Comparison of ENCODE assay signal across 8 mouse cellular contexts in genomic region chr11:95824877-95825243, GRCm38 (mm10). TPM values are rescaled to one million over a fixed set of nuclear protein-coding genes. Genes with fewer than 3 reads are reported as not detected.
DNase-seq lines count a peak whose midpoint lies in the region; ATAC-seq lines count a peak whose summit lies in the region.

No protein-coding gene starts in this region.

- peaks cover 9% of the 10 kb centered on the region; the same call in 1 of the 2 replicates for H3K4me1 ChIP-seq in forebrain, embryonic 11.5 days (replicated peaks; ENCODE audit: control insufficient read depth, insufficient read depth, low read length)
- peaks cover 21% of the 10 kb centered on the region for H3K4me1 ChIP-seq in heart, embryonic 16.5 days (ENCODE audit: control insufficient read depth, insufficient read depth, low read length)

- peak overlapping the region; percentile 67 for H3K4me3 ChIP-seq in forebrain, embryonic 11.5 days (ENCODE audit: low read depth, low read length)
- H3K4me3 ChIP-seq in heart, embryonic 16.5 days (ENCODE audit: low read length), result peak overlapping the region; percentile 63

- peaks cover 48% of the 10 kb centered on the region for H3K27me3 ChIP-seq in forebrain, embryonic 11.5 days (ENCODE audit: control insufficient read depth, insufficient read depth, low read length)
- H3K27me3 ChIP-seq in heart, embryonic 16.5 days (ENCODE audit: control insufficient read depth, insufficient read depth, low read length), result peaks cover 15% of the 10 kb centered on the region

- peak overlapping the region; percentile 67 for H3K9ac ChIP-seq in forebrain, embryonic 11.5 days (ENCODE audit: low read length)
- peak overlapping the region; percentile 73 for H3K9ac ChIP-seq in heart, embryonic 16.5 days (ENCODE audit: low read length)

- ATAC-seq in forebrain, embryonic 11.5 days (replicated peaks; ENCODE audit: low FRiP score), result peak; percentile 37; the same call in 1 of the 2 replicates
- ATAC-seq in heart, embryonic 16.5 days (replicated peaks; ENCODE audit: extremely low read depth, insufficient read depth, low FRiP score), result peak; percentile 60

- DNase-seq in CD4-positive helper T cell, adult 2 months (ENCODE audit: low read depth, low spot score), result peak; percentile 45
- DNase-seq in adrenal gland, postnatal 14 days, result peak; percentile 87
- DNase-seq in forebrain, embryonic 11.5 days (ENCODE audit: low spot score), result no peak
- DNase-seq in kidney, postnatal 4 days, result peak; percentile 49 to 58
- peak; percentile 78 for DNase-seq in lung, postnatal 10 days
- DNase-seq in right cerebral cortex, postnatal 4 days, result peak; percentile 60
- no peak for DNase-seq in c-Kit-positive CD71-positive TER-119-positive erythroid progenitor cells, embryonic 14.5 days (ENCODE audit: low spot score)

- H3K27ac ChIP-seq in forebrain, embryonic 11.5 days (ENCODE audit: low read depth, low read length), result no peak overlapping the region
- peak overlapping the region; percentile 74 for H3K27ac ChIP-seq in heart, embryonic 16.5 days (ENCODE audit: low read length)

- no peaks in the 10 kb centered on the region for H3K9me3 ChIP-seq in forebrain, embryonic 11.5 days (ENCODE audit: control insufficient read depth, low read length)
- H3K9me3 ChIP-seq in heart, embryonic 16.5 days (replicated peaks; ENCODE audit: control insufficient read depth, low read length), result no peaks in the 10 kb centered on the region

- peak overlapping the region; percentile 97 for H3K4me2 ChIP-seq in forebrain, embryonic 11.5 days (ENCODE audit: low read depth, low read length, severe bottlenecking)
- peak overlapping the region; percentile 79 for H3K4me2 ChIP-seq in heart, embryonic 16.5 days (ENCODE audit: low read depth, low read length)

- no peaks in the 10 kb centered on the region for H3K36me3 ChIP-seq in forebrain, embryonic 11.5 days (ENCODE audit: control insufficient read depth, insufficient read depth, low read length)
- H3K36me3 ChIP-seq in heart, embryonic 16.5 days (ENCODE audit: control insufficient read depth, insufficient read depth), result no peaks in the 10 kb centered on the region

- 2% methylated on average over 11 of the region's 11 CpGs for WGBS in forebrain, embryonic 11.5 days
- WGBS in heart, embryonic 16.5 days, result 0% methylated on average over 11 of the region's 11 CpGs

RNA-seq across cellular contexts. Expression of gene Phospho1, which starts 0.6 kb away (rescaled TPM):
- total RNA-seq in adrenal gland, postnatal 14 days (2021), result 269 and 312 TPM in 2 replicates
- polyA plus RNA-seq in forebrain, embryonic 11.5 days (2014; fragmentation: Nextera tagmentation; extraction: Ambion mirVana), result 0.51 TPM in 1 of 2 replicates, not detected in the other
- 3.2 and 3.3 TPM in 2 replicates for polyA plus RNA-seq in heart, embryonic 16.5 days (2015; fragmentation: Nextera tagmentation; extraction: Ambion mirVana)

RNA-seq across cellular contexts. Expression of gene Gngt2, which starts 12.2 kb away (rescaled TPM):
- total RNA-seq in adrenal gland, postnatal 14 days (2021), result 30.3 and 31.4 TPM in 2 replicates
- 3.5 and 5.1 TPM in 2 replicates for polyA plus RNA-seq in forebrain, embryonic 11.5 days (2014; fragmentation: Nextera tagmentation; extraction: Ambion mirVana)
- polyA plus RNA-seq in heart, embryonic 16.5 days (2015; fragmentation: Nextera tagmentation; extraction: Ambion mirVana), result 30.3 and 34.7 TPM in 2 replicates

RNA-seq across cellular contexts. Expression of gene Abi3, which starts 17.4 kb away (rescaled TPM):
- 15.6 and 20.9 TPM in 2 replicates for total RNA-seq in adrenal gland, postnatal 14 days (2021)
- polyA plus RNA-seq in forebrain, embryonic 11.5 days (2014; fragmentation: Nextera tagmentation; extraction: Ambion mirVana), result 0.97 and 1.1 TPM in 2 replicates
- polyA plus RNA-seq in heart, embryonic 16.5 days (2015; fragmentation: Nextera tagmentation; extraction: Ambion mirVana), result 19.6 and 28.0 TPM in 2 replicates

Comparison
In these comparisons a context has a peak if more than half of its experiments do, and no peak if none do; other contexts are left out.
1. DNase-seq: peak in CD4-positive helper T cell, adult 2 months (single experiment), adrenal gland, postnatal 14 days (single experiment), kidney, postnatal 4 days (2 of 2), lung, postnatal 10 days (single experiment) and right cerebral cortex, postnatal 4 days (single experiment); none in forebrain, embryonic 11.5 days (single experiment) and c-Kit-positive CD71-positive TER-119-positive erythroid progenitor cells, embryonic 14.5 days (single experiment).